Mouse (Mus musculus) erythroid progenitor cell, adult 5-6 weeks (primary cell): ENCODE results near the gene Auts2. TPM values are rescaled to one million over a fixed set of nuclear protein-coding genes. Genes with fewer than 3 reads are reported as not detected.

Source experiments
- ATAC-seq: replicated peaks from 2 replicates; pipeline ENCODE4 v1.8.0; 2016; ENCODE audit warnings: moderate number of reproducible peaks, mild to moderate bottlenecking, moderate TSS enrichment, inconsistent platforms; ENCODE audit not compliant: poor library complexity, low FRiP score, severe bottlenecking
- total RNA-seq, 2 experiments: library from RNA; stranded (forward) in 1 of 2; stranded (reverse) in 1 of 2; fragments of 150-400 nt in 1 of 2; fragments of 186-747, 209-891 nt in 1 of 2; gene quantifications; 2 replicates each; pipeline versions ENCODE4 v1.2.3 to v1.2.4; 2015 to 2017; ENCODE audit warnings: low replicate concordance in 2 of 2

The Auts2 gene
- total RNA-seq, 2 experiments from 2014 or later, result not detected

GRCm38 (mm10) chr5:132216143-132216542 is 327.0 kb downstream of the Auts2 start:
- no peak for ATAC-seq

GRCm38 (mm10) chr5:132212446-132212845 is 330.7 kb downstream of the Auts2 start:
- no peak for ATAC-seq

GRCm38 (mm10) chr5:132209694-132210093 is 333.4 kb downstream of the Auts2 start:
- no peak for ATAC-seq

GRCm38 (mm10) chr5:132206220-132206619 is 336.9 kb downstream of the Auts2 start:
- ATAC-seq, result no peak

- ATAC-seq, result no peak
These were observed 339.3 kb downstream of the Auts2 start for GRCm38 (mm10) chr5:132203846-132204245.

- ATAC-seq, result no peak
These were observed 342.0 kb downstream of the Auts2 start for GRCm38 (mm10) chr5:132201077-132201645.

GRCm38 (mm10) chr5:132200595-132200994 is 342.5 kb downstream of the Auts2 start:
- ATAC-seq, result no peak

- no peak for ATAC-seq
These were observed 348.1 kb downstream of the Auts2 start for GRCm38 (mm10) chr5:132195048-132195533.

- ATAC-seq, result no peak
These were observed 353.0 kb downstream of the Auts2 start for GRCm38 (mm10) chr5:132190190-132190589.

- no peak for ATAC-seq
These were observed 356.5 kb downstream of the Auts2 start for GRCm38 (mm10) chr5:132186659-132187058.

GRCm38 (mm10) chr5:132186221-132186620 is 356.9 kb downstream of the Auts2 start:
- no peak for ATAC-seq

GRCm38 (mm10) chr5:132184395-132185095 is 358.6 kb downstream of the Auts2 start:
- ATAC-seq, result no peak

GRCm38 (mm10) chr5:132182077-132182476 is 361.1 kb downstream of the Auts2 start:
- no peak for ATAC-seq

GRCm38 (mm10) chr5:132170010-132170409 is 373.1 kb downstream of the Auts2 start:
- ATAC-seq, result no peak

GRCm38 (mm10) chr5:132168805-132169204 is 374.3 kb downstream of the Auts2 start:
- ATAC-seq, result no peak

- no peak for ATAC-seq
These were observed 374.9 kb downstream of the Auts2 start for GRCm38 (mm10) chr5:132168224-132168623.

- ATAC-seq, result no peak
These were observed 376.6 kb downstream of the Auts2 start for GRCm38 (mm10) chr5:132166559-132166958.

- no peak for ATAC-seq
These were observed 379.2 kb downstream of the Auts2 start for GRCm38 (mm10) chr5:132163960-132164359.

GRCm38 (mm10) chr5:132162206-132162533 is 381.0 kb downstream of the Auts2 start:
- no peak for ATAC-seq

- no peak for ATAC-seq
These were observed 381.6 kb downstream of the Auts2 start for GRCm38 (mm10) chr5:132161338-132162205.

GRCm38 (mm10) chr5:132144181-132144580 is 399.0 kb downstream of the Auts2 start:
- no peak for ATAC-seq
